Mouse (Mus musculus) large intestine, adult 2 months (tissue): ENCODE measurements around the gene Myh7. TPM values are rescaled to one million over a fixed set of nuclear protein-coding genes. Genes with fewer than 3 reads are reported as not detected.

Experiments
- DNase-seq: peaks from one replicate; pipeline ENCODE4 v3.0.0-alpha.2; 2012; ENCODE audit warnings: low read depth, low spot score
- WGBS: fragments of 180-500 bp; shearing (Covaris S2); methylation state at CpG from one replicate; pipeline ENCODE4 v1.1.7; 2018; 5-methylcytosine and 5-hydroxymethylcytosine counted together
- polyA plus RNA-seq: library from polyadenylated mRNA; depleted of rRNA; stranded (reverse); fragments of >200 nt; gene quantifications from 2 replicates; pipeline ENCODE4 v1.2.3, GENCODE M21; 2012; rRNA removed

The Myh7 gene
- polyA plus RNA-seq, 1 experiment = 0.19 TPM

- DNase-seq = no peak
- WGBS = 37% methylated on average over 7 of the region's 7 CpGs
Observed at GRCm38 (mm10) chr14:54927296-54927695, 67.1 kb downstream of the Myh7 start.

- 1% methylated on average over 56 of the region's 58 CpGs for WGBS
Observed at GRCm38 (mm10) chr14:54926401-54927158, 67.8 kb downstream of the Myh7 start.

DNA sequence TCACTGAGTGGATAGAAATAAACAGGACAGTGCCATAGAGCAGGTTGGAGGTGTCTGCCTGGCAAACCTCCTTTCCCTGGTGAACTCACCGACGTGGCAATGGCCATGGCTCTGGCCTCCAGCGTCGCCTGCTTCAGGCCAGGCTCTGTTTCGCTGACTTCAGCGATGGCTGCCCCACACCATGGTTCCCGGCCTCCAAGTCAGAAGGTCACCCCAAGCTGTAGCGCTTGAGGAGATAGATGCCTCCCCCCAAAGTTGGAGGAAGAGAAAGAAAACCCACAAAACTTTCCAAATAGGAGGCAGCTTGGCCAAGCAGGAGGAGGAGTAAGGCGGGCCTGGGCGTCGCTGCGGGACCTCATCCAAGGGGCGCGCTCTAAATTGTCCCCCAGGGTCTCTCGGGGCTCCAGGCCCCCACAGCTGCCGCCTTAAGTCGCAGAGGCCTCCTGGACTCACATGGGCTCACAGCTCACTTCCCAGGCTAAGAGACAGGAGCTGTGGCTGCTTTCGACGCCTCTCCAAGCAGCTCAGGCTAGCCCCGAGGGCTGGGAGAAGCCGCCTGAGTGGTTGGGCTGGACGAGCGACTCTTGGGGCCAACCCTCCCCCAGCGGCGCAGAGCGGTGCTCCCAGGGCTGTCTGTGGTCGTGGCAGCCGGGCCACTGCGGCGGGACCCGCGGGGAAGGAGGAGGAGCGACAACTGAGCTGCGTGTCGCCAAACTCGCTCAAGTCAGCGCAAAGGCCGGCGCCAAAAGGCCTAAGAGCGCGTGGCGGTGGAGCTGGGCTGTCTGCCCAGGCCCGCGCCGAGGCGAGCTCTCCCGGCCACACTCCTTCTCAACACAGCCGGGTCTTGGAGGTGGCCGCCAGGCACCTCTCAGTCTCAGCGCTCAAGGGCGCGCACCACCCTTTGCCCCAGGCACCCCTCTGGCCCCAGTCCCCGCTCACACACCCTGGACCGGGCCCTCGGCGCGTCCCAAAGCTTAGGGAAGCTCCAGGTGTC, 68.8 kb downstream of the Myh7 start, which contains the start of gene Efs:
Gene Efs, minus strand, starts transcription at position 778 of the 994 bp plus-strand sequence.
- 11% methylated on average over 57 of the region's 57 CpGs for WGBS
- DNase-seq = no peak

More at GRCm38 (mm10) chr14:54926401-54927158, 67.8 kb downstream of the Myh7 start:
- no peak for DNase-seq

DNA sequence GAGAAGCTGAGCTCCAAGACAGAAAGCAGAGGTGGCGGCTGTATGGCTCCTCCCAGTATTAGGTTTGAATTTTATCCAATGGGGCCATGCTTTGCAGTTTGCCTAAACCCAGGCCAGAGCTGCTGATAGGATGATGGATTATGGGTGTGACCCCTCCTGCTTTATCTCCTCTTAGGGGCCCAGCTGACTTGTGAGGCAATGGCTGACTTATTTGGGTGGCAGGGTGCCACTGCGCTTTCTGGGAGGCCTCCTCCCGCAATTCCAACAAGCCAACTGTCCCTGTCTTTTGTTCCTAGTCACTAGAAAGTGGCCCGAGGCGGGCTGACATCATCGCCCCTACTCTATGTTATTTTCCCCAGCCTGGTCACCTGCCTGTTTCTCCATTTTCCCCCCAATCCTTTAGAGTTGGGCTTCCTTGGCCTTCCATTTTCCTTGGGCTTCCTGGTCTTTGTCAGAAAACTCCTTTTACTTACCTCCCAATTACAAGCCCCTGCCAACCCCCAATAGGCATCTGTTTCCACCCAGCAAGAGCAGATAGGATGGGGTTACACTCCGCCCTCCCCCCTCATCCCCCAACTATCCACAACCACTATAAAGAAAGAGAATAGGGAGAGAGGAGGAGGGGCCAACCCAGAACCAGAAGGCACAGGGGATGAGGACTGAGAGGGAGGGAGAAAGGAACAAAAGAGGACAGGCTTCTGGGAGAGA, 69.6 kb downstream of the Myh7 start:
- DNase-seq = no peak
- WGBS = 36% methylated on average over 7 of the region's 7 CpGs

Other genes with a start within 250 kb of the Myh7 start
- 36.1 and 135 TPM in 2 replicates for gene Slc7a8, start 212.7 kb downstream of the Myh7 start, polyA plus RNA-seq
- not detected in 2 replicates for gene Rnf212b, start 180.5 kb downstream of the Myh7 start, polyA plus RNA-seq
- 2.5 and 3.4 TPM in 2 replicates for gene Homez, start 123.7 kb downstream of the Myh7 start, polyA plus RNA-seq
- 9.1 and 11.2 TPM in 2 replicates for gene Ppp1r3e, start 117.1 kb downstream of the Myh7 start, polyA plus RNA-seq
- 31.6 and 48.3 TPM in 2 replicates for gene Bcl2l2, start 111.2 kb downstream of the Myh7 start, polyA plus RNA-seq
- 0.74 TPM in 1 of 2 replicates, not detected in the other for gene Gm20521, start 111.2 kb downstream of the Myh7 start, polyA plus RNA-seq
- gene Pabpn1, start 102.1 kb downstream of the Myh7 start, polyA plus RNA-seq = 77.8 and 112 TPM in 2 replicates
- 11.3 and 11.7 TPM in 2 replicates for gene Slc22a17, start 81.5 kb downstream of the Myh7 start, polyA plus RNA-seq
- 3.0 and 3.5 TPM in 2 replicates for gene Efs, start 68.5 kb downstream of the Myh7 start, polyA plus RNA-seq
- gene Il25, start 61.9 kb downstream of the Myh7 start, polyA plus RNA-seq = 0.21 and 0.50 TPM in 2 replicates
- 1.0 and 1.8 TPM in 2 replicates for gene Cmtm5, start 58.4 kb downstream of the Myh7 start, polyA plus RNA-seq
- gene Myh6, start 27.7 kb downstream of the Myh7 start, polyA plus RNA-seq = 0.01 and 0.07 TPM in 2 replicates
- gene Gm17428, start 17.7 kb downstream of the Myh7 start, polyA plus RNA-seq = not detected in 2 replicates
- gene Ngdn, start 20.8 kb upstream of the Myh7 start, polyA plus RNA-seq = 17.9 and 18.3 TPM in 2 replicates
- gene Zfhx2, start 97.7 kb upstream of the Myh7 start, polyA plus RNA-seq = 1.4 and 1.7 TPM in 2 replicates
- gene Thtpa, start 100.2 kb upstream of the Myh7 start, polyA plus RNA-seq = 7.2 and 7.5 TPM in 2 replicates
- gene Ap1g2, start 112.0 kb upstream of the Myh7 start, polyA plus RNA-seq = 64.5 and 107 TPM in 2 replicates
- 0.52 and 0.92 TPM in 2 replicates for gene Jph4, start 122.3 kb upstream of the Myh7 start, polyA plus RNA-seq
- gene Dhrs2, start 227.4 kb upstream of the Myh7 start, polyA plus RNA-seq = not detected in 2 replicates